Mouse (Mus musculus) kidney, embryonic 14.5 days (tissue): ENCODE results near the gene Ddc. TPM values are rescaled to one million over a fixed set of nuclear protein-coding genes. Genes with fewer than 3 reads are reported as not detected.

Experiments
- ATAC-seq: fragments of 200-750 bp; cut with Nextera tagmentation; 2 replicates; pipeline ENCODE4 v1.8.0; 2017; ENCODE audit warnings: moderate number of reproducible peaks, mild to moderate bottlenecking, moderate TSS enrichment, moderate library complexity; ENCODE audit not compliant: low FRiP score, low TSS enrichment
- H3K27ac ChIP-seq: fragments of 300-500 bp; sonication (generic); 2 replicates; pipeline ENCODE4 v1.5.1; 2014; ENCODE audit warnings: low read depth, mild to moderate bottlenecking, low read length, moderate library complexity, mixed read lengths
- H3K27me3 ChIP-seq: fragments of 300-500 bp; sonication (generic); 2 replicates; pipeline ENCODE4 v1.6.1; 2014; ENCODE audit warnings: mild to moderate bottlenecking, low read length; ENCODE audit not compliant: control insufficient read depth, insufficient read depth
- H3K36me3 ChIP-seq: fragments of 300-500 bp; sonication (generic); 2 replicates; pipeline ENCODE4 v1.6.1; 2014; ENCODE audit warnings: low read length, mixed read lengths; ENCODE audit not compliant: control insufficient read depth, insufficient read depth
- H3K4me1 ChIP-seq: fragments of 300-500 bp; sonication (generic); 2 replicates; pipeline ENCODE4 v1.6.1; 2014; ENCODE audit warnings: low read length, mixed read lengths; ENCODE audit not compliant: control insufficient read depth, insufficient read depth
- H3K4me2 ChIP-seq: fragments of 300-500 bp; sonication (generic); replicated peaks from 2 replicates; pipeline ENCODE4 v1.6.1; 2014; ENCODE audit warnings: low read depth, mild to moderate bottlenecking, low read length
- H3K4me3 ChIP-seq: fragments of 300-500 bp; sonication (generic); 2 replicates; pipeline ENCODE4 v1.5.1; 2014; ENCODE audit warnings: mild to moderate bottlenecking, low read length
- H3K9ac ChIP-seq: fragments of 300-500 bp; sonication (generic); 2 replicates; pipeline ENCODE4 v1.6.1; 2014; ENCODE audit warnings: low read depth, mild to moderate bottlenecking, low read length, moderate library complexity
- H3K9me3 ChIP-seq: fragments of 300-500 bp; sonication (generic); 2 replicates; pipeline ENCODE4 v1.6.1; 2016; ENCODE audit warnings: low read length; ENCODE audit not compliant: control insufficient read depth
- WGBS: fragments of 180-500 bp; shearing (Covaris S2); extraction: QIAGEN DNeasy Blood & Tissue Kit; methylation state at CpG from one replicate; pipeline ENCODE4 v1.1.7; 2014; 5-methylcytosine and 5-hydroxymethylcytosine counted together
- polyA plus RNA-seq: library from polyadenylated mRNA; unstranded; fragments of >200 nt; fragmentation: Nextera tagmentation; extraction: Ambion mirVana; gene quantifications from 2 replicates; pipeline ENCODE4 v1.2.1, GENCODE M21; 2014

Ddc gene
- polyA plus RNA-seq, 1 experiment from 2014 or later = 8.4 TPM

DNA sequence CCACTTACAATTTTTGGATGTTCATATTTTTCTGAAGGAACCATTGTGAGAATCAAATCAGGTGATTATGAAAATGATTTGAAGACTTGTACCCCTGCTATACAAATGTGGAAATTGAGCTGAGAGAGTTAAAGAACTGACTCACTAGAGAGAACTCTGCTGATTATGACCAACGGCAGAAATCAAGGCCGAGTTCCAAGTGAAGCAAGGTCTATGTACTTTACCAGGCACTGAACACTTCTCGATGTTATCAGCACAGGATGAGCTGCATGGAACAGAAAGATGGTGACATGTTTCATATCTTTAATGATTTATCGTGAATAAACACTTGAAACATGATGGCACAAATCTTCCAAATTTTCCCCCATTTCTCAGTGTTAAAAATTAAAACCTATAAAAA is 92.0 kb downstream of the Ddc start:
- 90% methylated on average over 4 of the region's 4 CpGs for WGBS

DNA sequence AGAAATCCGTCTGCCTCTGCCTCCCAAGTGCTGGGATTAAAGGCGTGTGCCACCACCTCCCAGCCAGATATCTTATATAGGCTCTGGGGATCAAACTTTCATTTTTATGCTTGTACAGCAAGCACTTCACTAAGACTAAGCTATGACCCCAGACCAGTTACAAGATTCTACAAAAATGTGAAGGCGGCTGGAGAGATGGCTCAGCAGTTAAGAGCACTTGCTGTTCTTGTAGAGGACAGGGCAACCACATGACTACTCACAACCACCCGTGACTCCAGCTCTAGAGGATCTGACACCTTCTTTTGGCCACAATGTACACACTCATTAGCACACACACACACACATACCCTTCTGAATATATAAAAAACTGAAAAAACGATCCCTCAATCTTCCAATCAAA is 93.5 kb downstream of the Ddc start:
- ATAC-seq = no peak

More for the DNA sequence above, 92.0 kb downstream of the Ddc start:
- no peak overlapping the region for H3K27ac ChIP-seq
- H3K4me1 ChIP-seq = peaks cover 15% of the 10 kb centered on the region
- no peaks in the 10 kb centered on the region for H3K27me3 ChIP-seq
- ATAC-seq = no peak
- no peak overlapping the region for H3K4me3 ChIP-seq
- H3K36me3 ChIP-seq = peaks cover 43% of the 10 kb centered on the region
- no peaks in the 10 kb centered on the region for H3K9me3 ChIP-seq
- H3K9ac ChIP-seq = no peak overlapping the region
- no peak overlapping the region for H3K4me2 ChIP-seq

DNA sequence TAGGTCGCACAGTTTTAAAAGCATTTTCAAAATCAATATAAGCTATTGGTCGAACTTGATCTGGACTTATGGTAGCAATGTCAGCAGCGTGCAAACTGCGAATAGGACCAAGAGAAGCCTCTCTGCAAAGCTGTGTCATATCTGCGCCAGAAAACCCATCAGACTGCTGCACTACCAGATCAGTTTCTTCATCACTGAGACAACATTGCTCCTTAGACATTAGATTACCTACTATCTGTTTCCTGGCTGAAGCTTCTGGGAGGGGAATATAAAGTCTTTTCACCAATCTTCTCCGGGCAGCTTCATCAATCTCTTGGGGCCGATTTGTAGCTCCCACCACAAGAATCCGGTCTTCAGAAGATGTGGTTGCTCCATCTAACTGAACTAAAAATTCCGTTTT is 96.9 kb downstream of the Ddc start:
- Histone ChIP-seq H3K9ac (no peak overlapping the region), H3K9me3 (no peaks in the 10 kb centered on the region), H3K36me3 (peaks cover 69% of the 10 kb centered on the region), H3K27me3 (no peaks in the 10 kb centered on the region), H3K4me2 (no peak overlapping the region), H3K4me3 (no peak overlapping the region), H3K4me1 (no peaks in the 10 kb centered on the region), H3K27ac (no peak overlapping the region)
- WGBS = 95% methylated on average over 9 of the region's 9 CpGs
- no peak for ATAC-seq

More for the DNA sequence above, 93.5 kb downstream of the Ddc start:
- no peak overlapping the region for H3K4me2 ChIP-seq
- no peak overlapping the region for H3K27ac ChIP-seq
- H3K4me1 ChIP-seq = peaks cover 6% of the 10 kb centered on the region; the same call in 1 of the 2 replicates
- H3K27me3 ChIP-seq = no peaks in the 10 kb centered on the region
- WGBS = 92% methylated on average over 5 of the region's 5 CpGs
- H3K36me3 ChIP-seq = peaks cover 52% of the 10 kb centered on the region
- no peak overlapping the region for H3K9ac ChIP-seq
- no peak overlapping the region for H3K4me3 ChIP-seq
- no peaks in the 10 kb centered on the region for H3K9me3 ChIP-seq

DNA sequence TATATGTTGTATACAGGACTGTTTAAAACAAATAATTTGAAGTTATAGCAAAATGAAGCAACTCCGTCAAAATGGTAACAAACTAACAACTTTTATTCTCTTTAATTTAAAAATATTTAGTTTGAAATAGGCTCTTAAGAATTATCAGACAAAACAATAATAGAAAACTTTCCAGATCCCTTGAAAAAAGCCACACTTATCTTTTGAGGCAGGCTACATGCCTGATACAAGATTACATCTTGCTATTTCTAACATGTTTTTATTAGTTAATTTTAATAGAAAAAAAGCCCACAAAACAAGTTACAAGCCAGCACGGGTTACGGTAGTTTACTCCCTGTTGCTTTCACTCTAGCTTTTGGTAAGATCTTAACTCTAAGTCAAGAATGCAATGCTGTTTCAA is 97.6 kb downstream of the Ddc start:
- no peak overlapping the region for H3K9ac ChIP-seq
- H3K36me3 ChIP-seq = peaks cover 64% of the 10 kb centered on the region
- H3K27me3 ChIP-seq = no peaks in the 10 kb centered on the region
- H3K9me3 ChIP-seq = no peaks in the 10 kb centered on the region
- ATAC-seq = no peak
- no peak overlapping the region for H3K4me2 ChIP-seq
- WGBS = 95% methylated on average over 3 of the region's 3 CpGs
- H3K4me1 ChIP-seq = no peaks in the 10 kb centered on the region
- H3K27ac ChIP-seq = no peak overlapping the region
- no peak overlapping the region for H3K4me3 ChIP-seq

DNA sequence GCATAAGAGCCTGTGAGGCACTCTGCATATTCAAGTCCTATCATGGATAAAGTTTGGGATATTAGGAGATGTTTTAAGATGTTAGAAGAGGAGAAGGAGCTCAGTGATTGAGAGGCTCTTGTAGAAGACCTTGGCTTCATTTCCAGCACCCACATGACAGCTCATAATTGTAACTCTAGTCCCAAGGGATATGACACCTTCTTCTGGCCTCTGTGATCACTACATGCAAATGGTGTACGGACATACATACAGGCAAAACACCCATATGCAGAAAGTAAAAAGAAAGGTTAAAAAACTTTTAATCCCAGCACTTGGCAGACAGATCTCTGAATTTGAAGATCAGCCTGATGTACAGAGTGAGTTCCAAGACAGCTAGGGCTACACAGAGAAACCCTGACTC is 99.3 kb downstream of the Ddc start:
- Histone ChIP-seq H3K27me3 (no peaks in the 10 kb centered on the region), H3K9ac (no peak overlapping the region), H3K4me2 (no peak overlapping the region), H3K27ac (no peak overlapping the region), H3K9me3 (no peaks in the 10 kb centered on the region), H3K4me3 (no peak overlapping the region), H3K4me1 (no peaks in the 10 kb centered on the region), H3K36me3 (peaks cover 52% of the 10 kb centered on the region)
- ATAC-seq = no peak
- 100% methylated on average over 1 of the region's 1 CpGs for WGBS

DNA sequence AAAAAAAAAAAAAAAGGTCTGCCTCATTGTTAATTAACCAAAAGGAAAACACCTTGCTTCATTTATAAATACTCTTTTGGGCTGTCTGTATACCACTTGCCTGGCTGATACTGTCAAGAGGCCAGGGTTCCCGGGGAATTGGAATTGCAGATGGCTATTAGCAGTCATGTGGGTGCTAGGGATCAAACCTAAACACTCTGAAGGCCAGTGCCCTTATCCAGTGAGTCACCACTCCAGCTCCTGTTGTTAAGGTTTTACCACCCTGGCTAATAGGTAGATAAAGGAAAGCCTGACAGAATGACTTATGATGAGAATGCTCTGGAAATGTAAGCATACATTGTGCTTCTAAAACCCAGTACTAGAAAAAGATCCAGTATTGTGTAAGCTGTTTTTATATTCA is 103.3 kb downstream of the Ddc start:
- Histone ChIP-seq H3K27me3 (no peaks in the 10 kb centered on the region), H3K36me3 (peaks cover 18% of the 10 kb centered on the region), H3K9ac (no peak overlapping the region), H3K4me2 (no peak overlapping the region), H3K9me3 (no peaks in the 10 kb centered on the region), H3K4me3 (no peak overlapping the region), H3K27ac (no peak overlapping the region), H3K4me1 (no peaks in the 10 kb centered on the region)
- ATAC-seq = no peak
- 69% methylated on average over 1 of the region's 1 CpGs for WGBS

DNA sequence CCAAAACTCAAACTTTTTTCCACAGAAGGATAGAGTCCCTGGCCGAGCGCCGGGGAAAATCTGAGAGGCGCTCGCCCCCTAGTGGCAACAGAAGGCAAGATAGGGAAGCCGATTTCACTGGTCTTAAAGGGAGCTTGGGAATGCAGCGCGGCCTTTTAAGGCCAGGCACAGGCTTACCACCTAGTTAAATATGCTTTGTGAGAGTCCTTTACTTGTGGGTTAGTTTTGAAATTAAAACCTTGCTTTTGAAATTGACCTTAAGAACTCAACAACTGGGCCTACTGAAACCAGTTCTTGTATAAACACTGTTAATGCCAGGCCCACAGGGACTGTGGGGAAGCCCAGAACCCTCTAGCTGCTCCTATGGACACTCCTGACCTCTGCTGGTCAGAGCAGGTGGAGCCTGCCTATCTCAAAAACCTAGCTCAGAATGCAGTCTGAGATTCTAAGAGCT is 109.4 kb downstream of the Ddc start:
- H3K4me3 ChIP-seq = no peak overlapping the region
- H3K9ac ChIP-seq = no peak overlapping the region
- no peaks in the 10 kb centered on the region for H3K36me3 ChIP-seq
- 1% methylated on average over 8 of the region's 8 CpGs for WGBS
- ATAC-seq = peak; percentile 97
- peak overlapping the region; percentile 31; the same call in 1 of the 2 replicates for H3K4me2 ChIP-seq
- no peaks in the 10 kb centered on the region for H3K9me3 ChIP-seq
- H3K27me3 ChIP-seq = no peaks in the 10 kb centered on the region
- H3K27ac ChIP-seq = no peak overlapping the region
- H3K4me1 ChIP-seq = no peaks in the 10 kb centered on the region

DNA sequence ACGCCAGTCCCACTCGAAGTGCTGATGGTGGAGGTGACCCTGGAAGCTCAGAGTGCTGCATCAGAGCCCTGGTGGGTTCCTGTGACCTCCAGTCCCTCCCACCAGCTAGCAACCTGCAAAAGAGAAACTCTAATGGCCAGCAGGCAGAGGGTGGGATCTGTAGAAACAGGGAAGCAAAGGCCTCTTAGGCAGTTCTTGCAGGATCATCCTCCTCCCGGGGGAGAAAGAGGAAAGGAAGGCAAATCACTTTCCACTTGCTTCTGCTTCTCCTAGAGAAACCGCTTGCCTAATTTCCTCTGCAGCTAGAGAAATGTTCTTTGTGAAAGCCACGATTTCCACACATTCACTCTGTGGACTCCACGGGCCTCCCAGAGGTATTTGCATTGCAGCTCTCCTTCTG is 112.5 kb downstream of the Ddc start:
- no peak for ATAC-seq
- Histone ChIP-seq H3K36me3 (no peaks in the 10 kb centered on the region), H3K9ac (no peak overlapping the region), H3K4me2 (no peak overlapping the region), H3K4me1 (no peaks in the 10 kb centered on the region), H3K4me3 (no peak overlapping the region), H3K27me3 (no peaks in the 10 kb centered on the region), H3K9me3 (no peaks in the 10 kb centered on the region), H3K27ac (no peak overlapping the region)
- WGBS = 70% methylated on average over 6 of the region's 6 CpGs

DNA sequence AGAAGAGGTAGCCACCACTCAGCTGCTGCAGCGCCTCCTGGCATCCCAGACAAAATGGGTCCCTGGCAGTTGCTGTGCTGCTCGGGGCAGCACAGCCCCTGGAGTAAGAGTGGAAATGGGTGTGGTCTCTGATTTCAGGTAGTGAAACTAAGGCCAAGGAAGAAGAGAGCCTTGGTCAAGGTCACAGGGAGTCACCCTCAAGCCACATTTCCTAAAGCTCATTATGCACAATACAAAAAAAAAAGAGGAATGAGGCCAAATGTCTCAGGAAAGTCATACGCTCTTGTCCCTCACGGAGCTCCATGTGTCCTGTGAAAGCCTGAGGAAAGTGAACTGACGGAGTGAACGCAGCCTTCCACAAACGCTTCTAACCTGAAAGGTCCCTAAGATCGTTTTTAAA is 116.2 kb downstream of the Ddc start:
- Histone ChIP-seq H3K9me3 (no peaks in the 10 kb centered on the region), H3K4me2 (no peak overlapping the region), H3K27ac (no peak overlapping the region), H3K36me3 (no peaks in the 10 kb centered on the region), H3K27me3 (no peaks in the 10 kb centered on the region), H3K4me3 (no peak overlapping the region), H3K4me1 (no peaks in the 10 kb centered on the region), H3K9ac (no peak overlapping the region)
- ATAC-seq = no peak
- 86% methylated on average over 8 of the region's 8 CpGs for WGBS
